Mouse (Mus musculus) hindbrain, embryonic 13.5 days (tissue): Measurements from ENCODE around the gene Wdr75. TPM values are rescaled to one million over a fixed set of nuclear protein-coding genes. Genes with fewer than 3 reads are reported as not detected.
A peak's percentile ranks its signal among the peaks of the same experiment; 100 is the strongest.

Source experiments
- ATAC-seq: fragments of 200-750 bp; cut with Nextera tagmentation; 2 replicates; pipeline ENCODE4 v1.8.0; 2017; ENCODE audit warnings: moderate TSS enrichment; ENCODE audit not compliant: low FRiP score
- H3K27ac ChIP-seq: fragments of 300-500 bp; sonication (generic); 2 replicates; pipeline ENCODE4 v1.5.1; 2015; ENCODE audit warnings: inconsistent platforms, mild to moderate bottlenecking, moderate library complexity
- H3K27me3 ChIP-seq: fragments of 300-500 bp; sonication (generic); 2 replicates; pipeline ENCODE4 v1.6.1; 2015; ENCODE audit warnings: mild to moderate bottlenecking, inconsistent platforms
- H3K36me3 ChIP-seq: fragments of 300-500 bp; sonication (generic); 2 replicates; pipeline ENCODE4 v1.6.1; 2015; ENCODE audit warnings: mild to moderate bottlenecking, inconsistent platforms
- H3K4me1 ChIP-seq: fragments of 300-500 bp; sonication (generic); replicated peaks from 2 replicates; pipeline ENCODE4 v1.6.1; 2015; ENCODE audit warnings: inconsistent platforms
- H3K4me2 ChIP-seq: fragments of 300-500 bp; sonication (generic); 2 replicates; pipeline ENCODE4 v1.6.1; 2015; ENCODE audit warnings: inconsistent platforms, mild to moderate bottlenecking, moderate library complexity
- H3K4me3 ChIP-seq: fragments of 300-500 bp; sonication (generic); 2 replicates; pipeline ENCODE4 v1.5.1; 2015; ENCODE audit warnings: mild to moderate bottlenecking, inconsistent platforms
- H3K9ac ChIP-seq: fragments of 300-500 bp; sonication (generic); 2 replicates; pipeline ENCODE4 v1.6.1; 2015; ENCODE audit warnings: mild to moderate bottlenecking, inconsistent platforms
- H3K9me3 ChIP-seq: fragments of 300-500 bp; sonication (generic); 2 replicates; pipeline ENCODE4 v1.6.1; 2016; ENCODE audit warnings: inconsistent platforms
- WGBS: fragments of 180-500 bp; shearing (Covaris S2); methylation state at CpG from one replicate; pipeline ENCODE4 v1.1.7; 2015; 5-methylcytosine and 5-hydroxymethylcytosine counted together
- polyA plus RNA-seq: library from polyadenylated mRNA; unstranded; fragments of >200 nt; fragmentation: Nextera tagmentation; extraction: Ambion mirVana; gene quantifications from 2 replicates; pipeline ENCODE4 v1.2.1, GENCODE M21; 2015

The Wdr75 gene
- polyA plus RNA-seq, 1 experiment from 2014 or later, result 59.1 TPM

GRCm38 (mm10) chr1:45816889-45817288 lies 21.9 kb downstream of the Wdr75 start:
- ATAC-seq, result 0 out of 2 replicates have a peak, but pooled peaks have one; percentile 28
- Histone ChIP-seq H3K27me3 (no peaks in the 10 kb centered on the region), H3K4me2 (no peak overlapping the region), H3K27ac (no peak overlapping the region), H3K4me3 (no peak overlapping the region), H3K9ac (no peak overlapping the region), H3K36me3 (peaks cover 81% of the 10 kb centered on the region), H3K9me3 (no peaks in the 10 kb centered on the region), H3K4me1 (no peaks in the 10 kb centered on the region)
- 41% methylated on average over 1 of the region's 1 CpGs for WGBS

- Histone ChIP-seq H3K4me1 (no peaks in the 10 kb centered on the region), H3K4me2 (no peak overlapping the region), H3K4me3 (no peak overlapping the region), H3K27ac (no peak overlapping the region), H3K36me3 (peaks cover 83% of the 10 kb centered on the region), H3K9me3 (no peaks in the 10 kb centered on the region), H3K27me3 (no peaks in the 10 kb centered on the region), H3K9ac (no peak overlapping the region)
- ATAC-seq, result no peak
- WGBS, result 62% methylated on average over 9 of the region's 9 CpGs
Measured at GRCm38 (mm10) chr1:45818564-45818963, 23.6 kb downstream of the Wdr75 start.

- WGBS, result 83% methylated on average over 1 of the region's 1 CpGs
- no peaks in the 10 kb centered on the region for H3K4me1 ChIP-seq
- H3K27me3 ChIP-seq, result no peaks in the 10 kb centered on the region
- no peak overlapping the region for H3K4me2 ChIP-seq
- no peak for ATAC-seq
- no peak overlapping the region for H3K9ac ChIP-seq
- H3K27ac ChIP-seq, result no peak overlapping the region
- H3K4me3 ChIP-seq, result no peak overlapping the region
- peaks cover 46% of the 10 kb centered on the region for H3K36me3 ChIP-seq
- H3K9me3 ChIP-seq, result no peaks in the 10 kb centered on the region
Measured at GRCm38 (mm10) chr1:45824441-45824840, 29.5 kb downstream of the Wdr75 start.

GRCm38 (mm10) chr1:45825140-45825539 lies 30.2 kb downstream of the Wdr75 start:
- Histone ChIP-seq H3K36me3 (peaks cover 42% of the 10 kb centered on the region), H3K4me2 (no peak overlapping the region), H3K4me3 (no peak overlapping the region), H3K9me3 (no peaks in the 10 kb centered on the region), H3K9ac (no peak overlapping the region), H3K27me3 (no peaks in the 10 kb centered on the region), H3K27ac (no peak overlapping the region), H3K4me1 (no peaks in the 10 kb centered on the region)
- 58% methylated on average over 5 of the region's 5 CpGs for WGBS
- ATAC-seq, result peak; percentile 76

GRCm38 (mm10) chr1:45825630-45826029 lies 30.7 kb downstream of the Wdr75 start:
- Histone ChIP-seq H3K4me1 (no peaks in the 10 kb centered on the region), H3K9ac (no peak overlapping the region), H3K27me3 (no peaks in the 10 kb centered on the region), H3K36me3 (peaks cover 38% of the 10 kb centered on the region), H3K4me3 (no peak overlapping the region), H3K9me3 (no peaks in the 10 kb centered on the region), H3K4me2 (no peak overlapping the region), H3K27ac (no peak overlapping the region)
- 96% methylated on average over 3 of the region's 3 CpGs for WGBS
- ATAC-seq, result no peak

- Histone ChIP-seq H3K4me1 (no peaks in the 10 kb centered on the region), H3K27ac (no peak overlapping the region), H3K36me3 (peaks cover 34% of the 10 kb centered on the region), H3K4me3 (no peak overlapping the region), H3K27me3 (no peaks in the 10 kb centered on the region), H3K9ac (no peak overlapping the region), H3K9me3 (no peaks in the 10 kb centered on the region), H3K4me2 (no peak overlapping the region)
- ATAC-seq, result no peak
- 78% methylated on average over 2 of the region's 2 CpGs for WGBS
Measured at GRCm38 (mm10) chr1:45826148-45826547, 31.2 kb downstream of the Wdr75 start.

- ATAC-seq, result no peak
- Histone ChIP-seq H3K27ac (no peak overlapping the region), H3K4me2 (no peak overlapping the region), H3K27me3 (no peaks in the 10 kb centered on the region), H3K9me3 (no peaks in the 10 kb centered on the region), H3K36me3 (peaks cover 28% of the 10 kb centered on the region), H3K4me1 (no peaks in the 10 kb centered on the region), H3K4me3 (no peak overlapping the region), H3K9ac (no peak overlapping the region)
- 94% methylated on average over 2 of the region's 2 CpGs for WGBS
Measured at GRCm38 (mm10) chr1:45826796-45827195, 31.8 kb downstream of the Wdr75 start.

- no peak for ATAC-seq
- 87% methylated on average over 8 of the region's 8 CpGs for WGBS
- Histone ChIP-seq H3K4me1 (no peaks in the 10 kb centered on the region), H3K27ac (no peak overlapping the region), H3K36me3 (no peaks in the 10 kb centered on the region), H3K4me3 (no peak overlapping the region), H3K9ac (no peak overlapping the region), H3K27me3 (no peaks in the 10 kb centered on the region), H3K4me2 (no peak overlapping the region), H3K9me3 (no peaks in the 10 kb centered on the region)
Measured at GRCm38 (mm10) chr1:45830453-45831206, 35.7 kb downstream of the Wdr75 start.

- no peak overlapping the region for H3K9ac ChIP-seq
- 85% methylated on average over 4 of the region's 4 CpGs for WGBS
- no peak for ATAC-seq
- H3K4me3 ChIP-seq, result no peak overlapping the region
- H3K4me1 ChIP-seq, result no peaks in the 10 kb centered on the region
- H3K27ac ChIP-seq, result no peak overlapping the region
- no peak overlapping the region for H3K4me2 ChIP-seq
- H3K27me3 ChIP-seq, result no peaks in the 10 kb centered on the region
- no peaks in the 10 kb centered on the region for H3K36me3 ChIP-seq
- no peaks in the 10 kb centered on the region for H3K9me3 ChIP-seq
Measured at GRCm38 (mm10) chr1:45835362-45836063, 40.5 kb downstream of the Wdr75 start.

GRCm38 (mm10) chr1:45837736-45838135 lies 42.8 kb downstream of the Wdr75 start:
- WGBS, result 77% methylated on average over 4 of the region's 4 CpGs
- H3K9ac ChIP-seq, result no peak overlapping the region
- H3K4me1 ChIP-seq, result no peaks in the 10 kb centered on the region
- no peaks in the 10 kb centered on the region for H3K36me3 ChIP-seq
- no peaks in the 10 kb centered on the region for H3K9me3 ChIP-seq
- no peak overlapping the region for H3K4me3 ChIP-seq
- no peaks in the 10 kb centered on the region for H3K27me3 ChIP-seq
- no peak for ATAC-seq
- H3K27ac ChIP-seq, result no peak overlapping the region
- no peak overlapping the region for H3K4me2 ChIP-seq

- no peak overlapping the region for H3K4me2 ChIP-seq
- no peak overlapping the region for H3K9ac ChIP-seq
- no peak for ATAC-seq
- no peak overlapping the region for H3K27ac ChIP-seq
- H3K4me1 ChIP-seq, result no peaks in the 10 kb centered on the region
- H3K9me3 ChIP-seq, result no peaks in the 10 kb centered on the region
- H3K4me3 ChIP-seq, result no peak overlapping the region
- no peaks in the 10 kb centered on the region for H3K27me3 ChIP-seq
- H3K36me3 ChIP-seq, result no peaks in the 10 kb centered on the region
Measured at GRCm38 (mm10) chr1:45838271-45838670, 43.3 kb downstream of the Wdr75 start.

- ATAC-seq, result no peak
- Histone ChIP-seq H3K4me2 (no peak overlapping the region), H3K4me3 (no peak overlapping the region), H3K27ac (no peak overlapping the region), H3K9me3 (no peaks in the 10 kb centered on the region), H3K27me3 (no peaks in the 10 kb centered on the region), H3K9ac (no peak overlapping the region), H3K4me1 (no peaks in the 10 kb centered on the region), H3K36me3 (no peaks in the 10 kb centered on the region)
- 85% methylated on average over 1 of the region's 1 CpGs for WGBS
Measured at GRCm38 (mm10) chr1:45845466-45845865, 50.5 kb downstream of the Wdr75 start.

GRCm38 (mm10) chr1:45858038-45858437 lies 63.1 kb downstream of the Wdr75 start:
- Histone ChIP-seq H3K4me2 (no peak overlapping the region), H3K4me1 (no peaks in the 10 kb centered on the region), H3K4me3 (no peak overlapping the region), H3K9me3 (no peaks in the 10 kb centered on the region), H3K36me3 (no peaks in the 10 kb centered on the region), H3K9ac (no peak overlapping the region), H3K27me3 (no peaks in the 10 kb centered on the region), H3K27ac (no peak overlapping the region)
- ATAC-seq, result no peak
- WGBS, result 75% methylated on average over 1 of the region's 1 CpGs
